Mouse (Mus musculus) spleen, postnatal 14 days (tissue): ENCODE data around the gene Mrgprf.

Source experiments
- DNase-seq, 2 experiments: peaks; one replicate each; pipeline ENCODE4 v3.0.0; 2021 to 2022; ENCODE audit warnings: low spot score in 2 of 2

The Mrgprf gene

GRCm38 (mm10) chr7:145301008-145301340 lies 346 bp downstream of the Mrgprf start:
- no peak for DNase-seq

- DNase-seq = no peak
Observed at GRCm38 (mm10) chr7:145301341-145302005, 845 bp downstream of the Mrgprf start.

- no peak for DNase-seq
Observed at GRCm38 (mm10) chr7:145302488-145303285, 2.1 kb downstream of the Mrgprf start.

- no peak for DNase-seq
Observed at GRCm38 (mm10) chr7:145304153-145304552, 3.5 kb downstream of the Mrgprf start.

GRCm38 (mm10) chr7:145307636-145308035 lies 7.0 kb downstream of the Mrgprf start:
- DNase-seq = no peak

GRCm38 (mm10) chr7:145308061-145308675 lies 7.5 kb downstream of the Mrgprf start:
- no peak for DNase-seq

GRCm38 (mm10) chr7:145308866-145309265 lies 8.2 kb downstream of the Mrgprf start:
- DNase-seq = no peak

GRCm38 (mm10) chr7:145309877-145310276 lies 9.2 kb downstream of the Mrgprf start:
- no peak for DNase-seq

- DNase-seq = no peak
Observed at GRCm38 (mm10) chr7:145310526-145310925, 9.9 kb downstream of the Mrgprf start.

GRCm38 (mm10) chr7:145312137-145312536 lies 11.5 kb downstream of the Mrgprf start:
- DNase-seq = no peak

GRCm38 (mm10) chr7:145314785-145315411 lies 14.3 kb downstream of the Mrgprf start, which contains the start of gene Mrgprd:
TSS of gene Mrgprd (plus strand) at chr7:145314835.
- no peak for DNase-seq

- no peak for DNase-seq
Observed at GRCm38 (mm10) chr7:145317522-145317921, 16.9 kb downstream of the Mrgprf start.

- DNase-seq = no peak
Observed at GRCm38 (mm10) chr7:145319481-145319880, 18.9 kb downstream of the Mrgprf start.

- DNase-seq = no peak
Observed at GRCm38 (mm10) chr7:145323607-145324006, 23.0 kb downstream of the Mrgprf start.

- no peak for DNase-seq
Observed at GRCm38 (mm10) chr7:145325697-145326096, 25.1 kb downstream of the Mrgprf start.

- no peak for DNase-seq
Observed at GRCm38 (mm10) chr7:145329982-145330381, 29.4 kb downstream of the Mrgprf start.

- no peak for DNase-seq
Observed at GRCm38 (mm10) chr7:145330641-145331040, 30.0 kb downstream of the Mrgprf start.

- no peak for DNase-seq
Observed at GRCm38 (mm10) chr7:145332376-145333041, 31.9 kb downstream of the Mrgprf start.

- DNase-seq = no peak
Observed at GRCm38 (mm10) chr7:145333936-145334335, 33.3 kb downstream of the Mrgprf start.

- no peak for DNase-seq
Observed at GRCm38 (mm10) chr7:145334428-145335027, 33.9 kb downstream of the Mrgprf start.

- DNase-seq = no peak
Observed at GRCm38 (mm10) chr7:145335199-145335598, 34.6 kb downstream of the Mrgprf start.
